Mouse (Mus musculus) left cerebral cortex, adult 18-20 months (tissue): ENCODE measurements around the gene Pbx4. TPM values are rescaled to one million over a fixed set of nuclear protein-coding genes. Genes with fewer than 3 reads are reported as not detected.

Experiments
- total RNA-seq, 2 experiments: library from RNA; stranded (reverse); gene quantifications; 2 replicates each; pipeline ENCODE4 v1.2.3; 2021

Gene Pbx4
- total RNA-seq, 2 experiments from 2014 or later = 14.1 to 17.8 TPM

Other genes starting within 250 kb of the Pbx4 start
- gene Zfp868, start 206.9 kb upstream of the Pbx4 start, total RNA-seq = 10 to 100 TPM; 19.2 to 19.6 TPM
- 1 to 10 TPM; 3.1 to 4.9 TPM for gene Zfp964, start 178.0 kb upstream of the Pbx4 start, total RNA-seq
- 10 to 100 TPM; 21.0 to 22.5 TPM for gene Zfp869, start 121.8 kb upstream of the Pbx4 start, total RNA-seq
- gene Zfp963, start 82.5 kb upstream of the Pbx4 start, total RNA-seq = 1 to 10 TPM; 2.6 to 5.1 TPM
- gene Gm20422, start 57.6 kb upstream of the Pbx4 start, total RNA-seq = 1 to 10 TPM in 1 of 2 experiments, not detected in 1; 1.3 TPM
- 10 to 100 TPM; 36.2 to 36.4 TPM for gene Atp13a1, start 41.3 kb upstream of the Pbx4 start, total RNA-seq
- 10 to 100 TPM; 26.6 to 27.8 TPM for gene Zfp866, start 41.3 kb upstream of the Pbx4 start, total RNA-seq
- gene Gmip, start 23.8 kb upstream of the Pbx4 start, total RNA-seq = 10 to 100 TPM in 1 of 2 experiments, 1 to 10 TPM in 1; 9.0 to 12.8 TPM
- under 1 TPM; 0.59 to 0.60 TPM for gene Lpar2, start 10.1 kb upstream of the Pbx4 start, total RNA-seq
- gene Cilp2, start 55.2 kb downstream of the Pbx4 start, total RNA-seq = under 1 TPM; 0.33 to 0.59 TPM
- not detected for gene Tssk6, start 69.7 kb downstream of the Pbx4 start, total RNA-seq
- gene Ndufa13, start 70.1 kb downstream of the Pbx4 start, total RNA-seq = 100 to 1,000 TPM; 148 to 155 TPM
- 10 to 100 TPM; 28.3 to 30.7 TPM for gene Yjefn3, start 70.2 kb downstream of the Pbx4 start, total RNA-seq
- gene Gatad2a, start 163.9 kb downstream of the Pbx4 start, total RNA-seq = 10 to 100 TPM; 28.7 TPM
- 10 to 100 TPM; 67.6 to 69.9 TPM for gene Mau2, start 210.2 kb downstream of the Pbx4 start, total RNA-seq
- gene Sugp1, start 210.3 kb downstream of the Pbx4 start, total RNA-seq = 10 to 100 TPM; 46.8 to 47.1 TPM
- 1 to 10 TPM; 3.6 to 4.2 TPM for gene Tm6sf2, start 240.4 kb downstream of the Pbx4 start, total RNA-seq